Mouse (Mus musculus) liver, postnatal 0 days (tissue): ENCODE measurements around the gene Nup214. TPM values are rescaled to one million over a fixed set of nuclear protein-coding genes. Genes with fewer than 3 reads are reported as not detected.
"Not testable (repeated sequence)": the region's sequence is repeated elsewhere in the genome, so short reads cannot be mapped to it uniquely, and the experiment has no call there.

Experiments used
- ATAC-seq: fragments of 200-750 bp; cut with Nextera tagmentation; 2 replicates; pipeline ENCODE4 v1.8.0; 2017; ENCODE audit warnings: mild to moderate bottlenecking, moderate library complexity
- DNase-seq: peaks from one replicate; pipeline ENCODE4 v3.0.0-alpha.2; 2016
- H3K27ac ChIP-seq: fragments of 300-500 bp; sonication (generic); 2 replicates; pipeline ENCODE4 v1.5.1; 2014; ENCODE audit warnings: antibody characterized with exemption, moderate library complexity, mild to moderate bottlenecking, low read depth
- H3K27me3 ChIP-seq: fragments of 300-500 bp; sonication (generic); 2 replicates; pipeline ENCODE4 v1.6.1; 2014; ENCODE audit warnings: low read length, control low read depth, mixed read lengths; ENCODE audit not compliant: insufficient read depth
- H3K36me3 ChIP-seq: fragments of 300-500 bp; sonication (generic); replicated peaks from 2 replicates; pipeline ENCODE4 v1.6.1; 2014; ENCODE audit warnings: mild to moderate bottlenecking, control low read depth, low read length, moderate library complexity, mixed read lengths; ENCODE audit not compliant: insufficient read depth
- H3K4me1 ChIP-seq: fragments of 300-500 bp; sonication (generic); 2 replicates; pipeline ENCODE4 v1.6.1; 2014; ENCODE audit warnings: antibody characterized with exemption, mild to moderate bottlenecking, control low read depth; ENCODE audit not compliant: insufficient read depth
- H3K4me2 ChIP-seq: fragments of 300-500 bp; sonication (generic); 2 replicates; pipeline ENCODE4 v1.6.1; 2014; ENCODE audit warnings: low read depth, mild to moderate bottlenecking, low read length, moderate library complexity, mixed read lengths
- H3K4me3 ChIP-seq: fragments of 300-500 bp; sonication (generic); 2 replicates; pipeline ENCODE4 v1.5.1; 2014; ENCODE audit warnings: low read depth, low read length
- H3K9ac ChIP-seq: fragments of 300-500 bp; sonication (generic); replicated peaks from 2 replicates; pipeline ENCODE4 v1.6.1; 2014; ENCODE audit warnings: mild to moderate bottlenecking, moderate library complexity
- H3K9me3 ChIP-seq: fragments of 300-500 bp; sonication (generic); 2 replicates; pipeline ENCODE4 v1.6.1; 2016; ENCODE audit warnings: mild to moderate bottlenecking, control low read depth, low read length, mixed read lengths
- CTCF ChIP-seq: sonication (generic); IDR thresholded peaks from 2 replicates; pipeline ENCODE4 v1.5.1; 2016; ENCODE audit warnings: antibody characterized with exemption, low read depth
- EP300 ChIP-seq: IDR thresholded peaks from 2 replicates; pipeline ENCODE4 v1.6.1; 2016; ENCODE audit warnings: antibody characterized with exemption, low read depth, mild to moderate bottlenecking
- WGBS: fragments of 180-500 bp; shearing (Covaris S2); extraction: QIAGEN DNeasy Blood & Tissue Kit; methylation state at CpG from one replicate; pipeline ENCODE4 v1.1.7; 2014; ENCODE audit not compliant: insufficient replicate concordance; 5-methylcytosine and 5-hydroxymethylcytosine counted together
- polyA plus RNA-seq: library from polyadenylated mRNA; unstranded; fragments of >200 nt; fragmentation: Nextera tagmentation; extraction: Ambion mirVana; gene quantifications from 2 replicates; pipeline ENCODE4 v1.2.1, GENCODE M21; 2015

The Nup214 gene
- polyA plus RNA-seq, 1 experiment from 2014 or later: 31.2 TPM

DNA sequence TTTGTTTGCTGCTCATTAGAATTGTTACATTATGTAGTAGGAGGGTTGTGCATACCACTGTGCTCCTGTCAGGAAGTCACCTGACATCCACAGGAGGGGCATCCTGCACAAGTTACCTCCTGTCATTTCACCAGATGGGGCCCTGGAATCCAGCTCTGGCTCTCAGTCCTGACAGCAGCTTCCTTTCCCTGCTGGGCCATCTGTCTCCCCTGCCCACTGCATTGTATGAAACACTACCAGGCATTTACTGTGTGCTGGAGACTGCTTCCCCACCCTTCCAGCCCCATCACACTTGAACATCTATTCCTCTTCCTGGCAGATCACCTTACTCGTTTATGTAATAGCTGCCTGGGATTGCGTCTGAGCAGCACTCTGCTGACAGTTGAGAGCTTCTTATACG lies 55.4 kb downstream of the Nup214 start:
- TF ChIP-seq CTCF: no peak
- TF ChIP-seq EP300: no peak
- Histone ChIP-seq H3K36me3 (peaks cover 81% of the 10 kb centered on the region), H3K9me3 (no peaks in the 10 kb centered on the region), H3K27me3 (no peaks in the 10 kb centered on the region), H3K4me3 (no peak overlapping the region), H3K27ac (no peak overlapping the region), H3K9ac (no peak overlapping the region), H3K4me2 (no peak overlapping the region), H3K4me1 (no peaks in the 10 kb centered on the region)
- no peak for ATAC-seq
- 67% methylated on average over 3 of the region's 3 CpGs for WGBS
- no peak for DNase-seq

- no peak for ATAC-seq
- H3K4me3 ChIP-seq: no peak overlapping the region
- H3K9me3 ChIP-seq: no peaks in the 10 kb centered on the region
- H3K4me1 ChIP-seq: 0 out of 2 replicates have a peak, but pooled peaks cover 5% of the 10 kb centered on the region
- DNase-seq: no peak
- H3K9ac ChIP-seq: no peak overlapping the region
- H3K27me3 ChIP-seq: no peaks in the 10 kb centered on the region
- H3K4me2 ChIP-seq: no peak overlapping the region
- H3K36me3 ChIP-seq: peaks cover 69% of the 10 kb centered on the region
- no peak overlapping the region for H3K27ac ChIP-seq
- 91% methylated on average over 6 of the region's 6 CpGs for WGBS
- TF ChIP-seq CTCF: no peak
- TF ChIP-seq EP300: no peak
Observed at GRCm38 (mm10) chr2:32033436-32033835, 59.2 kb downstream of the Nup214 start.

DNA sequence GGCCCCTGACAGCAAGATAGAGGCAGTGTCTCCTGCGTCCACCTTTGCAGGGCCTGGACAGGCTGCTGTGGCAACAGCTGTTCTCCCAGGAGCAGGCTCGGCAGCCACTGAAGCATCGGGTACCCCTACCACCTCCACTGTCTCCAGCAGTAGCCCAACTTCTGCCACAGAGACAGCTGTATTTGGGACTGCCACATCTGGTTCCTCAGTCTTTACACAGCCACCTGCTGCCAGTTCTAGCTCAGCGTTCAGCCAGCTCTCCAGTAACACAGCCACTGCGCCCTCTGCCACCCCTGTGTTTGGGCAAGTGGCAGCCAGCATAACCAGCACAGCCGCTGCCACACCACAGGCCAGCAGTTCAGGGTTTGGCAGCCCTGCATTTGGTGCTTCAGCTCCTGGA lies 60.0 kb downstream of the Nup214 start:
- ATAC-seq (no peak), DNase-seq (no peak)
- WGBS: 86% methylated on average over 6 of the region's 6 CpGs
- H3K27me3 ChIP-seq: no peaks in the 10 kb centered on the region
- H3K9me3 ChIP-seq: no peaks in the 10 kb centered on the region
- no peak overlapping the region for H3K4me2 ChIP-seq
- peaks cover 71% of the 10 kb centered on the region for H3K36me3 ChIP-seq
- H3K4me1 ChIP-seq: 0 out of 2 replicates have a peak, but pooled peaks cover 5% of the 10 kb centered on the region
- no peak overlapping the region for H3K4me3 ChIP-seq
- no peak overlapping the region for H3K27ac ChIP-seq
- no peak overlapping the region for H3K9ac ChIP-seq
- TF ChIP-seq EP300 (no peak), CTCF (no peak)

DNA sequence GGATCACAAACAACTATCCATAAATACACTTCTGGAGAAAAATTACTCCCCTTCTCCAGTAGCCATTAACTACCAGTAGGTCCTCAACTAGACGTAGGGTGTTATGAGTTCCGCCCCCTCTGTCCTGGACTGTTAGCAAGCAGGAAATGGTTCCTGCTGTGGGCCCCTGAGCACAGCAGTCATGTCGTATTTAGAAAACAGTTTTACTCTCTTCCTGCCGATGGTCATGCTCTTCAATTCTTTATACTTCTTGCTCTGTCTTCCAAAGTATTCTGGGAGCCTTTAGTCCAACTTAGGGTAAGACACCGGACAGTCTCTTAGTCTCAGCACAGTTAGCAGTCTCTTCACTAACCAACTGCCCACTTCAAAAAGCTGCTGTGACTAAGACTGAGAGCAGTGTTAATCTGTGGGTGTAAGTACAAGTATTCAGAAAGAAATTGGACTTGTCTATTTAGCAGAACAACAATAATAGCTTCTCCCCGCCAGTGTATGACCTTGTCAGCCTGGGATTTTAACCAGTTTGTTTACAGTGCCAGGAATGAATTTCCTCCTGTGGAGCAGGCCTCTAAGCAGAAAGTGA lies 63.1 kb downstream of the Nup214 start:
- H3K27ac ChIP-seq: peak overlapping the region; percentile 50
- no peak overlapping the region for H3K4me3 ChIP-seq
- DNase-seq (no peak), ATAC-seq (no peak)
- no peaks in the 10 kb centered on the region for H3K9me3 ChIP-seq
- H3K4me2 ChIP-seq: no peak overlapping the region
- no peak overlapping the region for H3K9ac ChIP-seq
- H3K4me1 ChIP-seq: 0 out of 2 replicates have a peak, but pooled peaks cover 5% of the 10 kb centered on the region
- WGBS: 50% methylated on average over 6 of the region's 6 CpGs
- TF ChIP-seq CTCF (no peak), EP300 (no peak)
- H3K27me3 ChIP-seq: no peaks in the 10 kb centered on the region
- H3K36me3 ChIP-seq: peaks cover 71% of the 10 kb centered on the region

DNA sequence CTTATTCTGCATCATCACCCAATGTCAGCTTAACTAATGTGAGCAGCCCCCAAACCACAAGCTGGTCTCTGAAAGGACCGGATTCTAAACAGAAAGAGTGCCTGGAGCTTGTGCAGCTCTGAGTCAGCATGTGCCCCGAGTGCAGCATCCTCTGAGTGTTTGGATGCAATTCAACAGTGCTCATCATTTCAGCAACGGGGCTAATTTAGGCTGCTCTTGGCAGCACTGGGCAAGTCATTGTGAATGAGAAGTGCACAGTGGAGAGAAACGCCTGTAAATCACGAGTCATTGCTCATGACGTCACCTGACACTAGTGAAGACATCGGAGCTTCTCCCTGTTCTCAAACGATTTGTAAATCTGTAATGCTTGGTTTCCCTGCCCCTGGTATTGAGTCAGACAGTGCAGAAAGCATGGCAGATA lies 64.4 kb downstream of the Nup214 start:
- Histone ChIP-seq H3K4me3 (no peak overlapping the region), H3K36me3 (peaks cover 68% of the 10 kb centered on the region), H3K4me2 (no peak overlapping the region), H3K27me3 (no peaks in the 10 kb centered on the region), H3K27ac (no peak overlapping the region), H3K4me1 (0 out of 2 replicates have a peak, but pooled peaks cover 5% of the 10 kb centered on the region), H3K9ac (no peak overlapping the region), H3K9me3 (no peaks in the 10 kb centered on the region)
- TF ChIP-seq CTCF (no peak), EP300 (no peak)
- DNase-seq (no peak), ATAC-seq (no peak)
- 68% methylated on average over 8 of the region's 8 CpGs for WGBS

DNA sequence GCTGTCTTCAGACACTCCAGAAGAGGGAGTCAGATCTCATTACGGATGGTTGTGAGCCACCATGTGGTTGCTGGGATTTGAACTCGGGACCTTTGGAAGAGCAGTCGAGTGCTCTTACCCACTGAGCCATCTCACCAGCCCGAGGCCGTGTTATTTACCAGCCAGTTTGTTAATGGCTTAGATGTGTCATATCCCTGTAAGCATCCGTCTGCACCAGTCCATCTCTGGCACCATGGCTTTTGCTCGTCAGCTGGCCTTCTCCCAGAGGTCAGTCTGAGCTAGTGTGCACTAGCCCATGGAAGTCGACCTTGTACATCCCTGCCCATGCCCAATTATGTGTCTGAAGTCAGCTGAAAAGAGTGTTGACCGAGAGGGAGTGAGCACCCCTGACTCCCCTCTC lies 66.4 kb downstream of the Nup214 start:
- H3K27me3 ChIP-seq, H3K27ac ChIP-seq, H3K4me1 ChIP-seq, ATAC-seq, H3K4me3 ChIP-seq, H3K9me3 ChIP-seq, DNase-seq, H3K4me2 ChIP-seq, H3K9ac ChIP-seq: not testable (repeated sequence)
- peaks cover 64% of the 10 kb centered on the region for H3K36me3 ChIP-seq
- WGBS: 88% methylated on average over 9 of the region's 9 CpGs

- Histone ChIP-seq H3K4me1 (0 out of 2 replicates have a peak, but pooled peaks cover 5% of the 10 kb centered on the region), H3K27me3 (no peaks in the 10 kb centered on the region), H3K4me3 (no peak overlapping the region), H3K36me3 (peaks cover 62% of the 10 kb centered on the region), H3K4me2 (no peak overlapping the region), H3K27ac (no peak overlapping the region), H3K9me3 (no peaks in the 10 kb centered on the region), H3K9ac (no peak overlapping the region)
- no peak for ATAC-seq
- WGBS: 92% methylated on average over 2 of the region's 2 CpGs
- no peak for DNase-seq
- TF ChIP-seq EP300 (no peak), CTCF (no peak)
Observed at GRCm38 (mm10) chr2:32041087-32041486, 66.9 kb downstream of the Nup214 start.
